In genomic region chr8:110754713-110755112, GRCm38 (mm10) we compare ENCODE assay signal across 13 mouse cellular contexts. TPM values are rescaled to one million over a fixed set of nuclear protein-coding genes. Genes with fewer than 3 reads are reported as not detected.
DNase-seq lines count a peak whose midpoint lies in the region; TF ChIP-seq lines count a peak whose summit lies in the region.
"Had no signal": no experiment of that assay in that cellular context is flagged by ENCODE, and none has a peak within 500 bp of the region (broad histone marks: within the 10 kb centered on the region; RNA-seq: fewer than 3 reads in every experiment).

No protein-coding gene starts in this region.

- no peak for TF ChIP-seq RAD21 in MEL (IDR thresholded peaks at IDR 0.05; ENCODE audit: low read depth, low read length)

- H3K4me3 ChIP-seq in layer of hippocampus, adult 2 months, result peak overlapping the region; percentile 54
- H3K4me3 ChIP-seq in MEL (ENCODE audit: control insufficient read depth in 1 of 2, insufficient read depth in 1 of 2, low read depth in 2 of 2, low read length in 2 of 2), result peak overlapping the region; percentile 18; a peak in 3 of 4 replicates
- H3K4me3 ChIP-seq: liver, embryonic 12.5 days; midbrain, embryonic 12.5 days had no signal

- H3K79me2 ChIP-seq in MEL (ENCODE audit: control insufficient read depth, insufficient read depth, low read length, poor library complexity), result no peaks in the 10 kb centered on the region; the same call in 1 of the 2 replicates

- intact Hi-C loops in left cerebral cortex, postnatal 25 days (cut with DNase I), result loop anchor here (5.0 kb wide), 2 partner anchors 53 to 83 kb away; partner anchors contain the start of gene Il34

- no peak for TF ChIP-seq CTCF in layer of hippocampus, adult 2 months (conservative IDR thresholded peaks at IDR 0.05)
- no peak for TF ChIP-seq CTCF in MEL (IDR thresholded peaks at IDR 0.05 in 2 of 3, conservative IDR thresholded peaks at IDR 0.05 in 1 of 3; ENCODE audit: control insufficient read depth in 1 of 3, insufficient read depth in 1 of 3, low read depth in 2 of 3, low read length in 3 of 3, poor library complexity in 1 of 3, severe bottlenecking in 1 of 3)

- DNase-seq in frontal cortex, adult 2 months (ENCODE audit: extremely low spot score in 1 of 2, low spot score in 1 of 2), result peak; percentile 69 to 71
- DNase-seq in frontal cortex, postnatal 14 days (ENCODE audit: low spot score in 2 of 2), result no peak
- no peak for DNase-seq in layer of hippocampus, adult 2 months (ENCODE audit: low spot score in 2 of 2)
- DNase-seq in layer of hippocampus, adult 18-20 months (ENCODE audit: low spot score in 2 of 2), result no peak
- DNase-seq in MEL (ENCODE audit: low read depth, low spot score), result peak; percentile 83
- DNase-seq in left cerebral cortex, postnatal 25 days (ENCODE audit: low spot score in 2 of 2), result peak; percentile 63 to 68
- no peak for DNase-seq in c-Kit-positive CD71-positive TER-119-positive erythroid progenitor cells, embryonic 14.5 days (ENCODE audit: low spot score)
- DNase-seq in retina, embryonic 14.5 days (ENCODE audit: low spot score), result no peak
- DNase-seq: B cell, adult 2 months; forebrain, postnatal 0 days; heart, postnatal 10 days had no signal

- no peaks in the 10 kb centered on the region for H3K9me3 ChIP-seq in MEL (replicated peaks; ENCODE audit: insufficient read depth, low read length)
- H3K9me3 ChIP-seq: liver, embryonic 12.5 days; midbrain, embryonic 12.5 days had no signal

- peak overlapping the region; percentile 70 for H3K9ac ChIP-seq in MEL (ENCODE audit: control insufficient read depth, low read depth, low read length, poor library complexity, severe bottlenecking)
- H3K9ac ChIP-seq: forebrain, postnatal 0 days; liver, embryonic 12.5 days; midbrain, embryonic 12.5 days had no signal

- H3K27me3 ChIP-seq in MEL (ENCODE audit: control insufficient read depth in 1 of 2, insufficient read depth in 2 of 2, low read length in 2 of 2), result no peaks in the 10 kb centered on the region
- H3K27me3 ChIP-seq: midbrain, embryonic 12.5 days had no signal

- H3K27ac ChIP-seq in layer of hippocampus, adult 2 months, result peak overlapping the region; percentile 90
- H3K27ac ChIP-seq in MEL (ENCODE audit: control insufficient read depth, low read depth, low read length), result peak overlapping the region; percentile 38; the same call in 1 of the 2 replicates
- H3K27ac ChIP-seq: liver, embryonic 12.5 days; midbrain, embryonic 12.5 days had no signal

- peaks cover 0 to 7% of the 10 kb centered on the region in 2 experiments; a peak in 2 of 4 replicates for H3K36me3 ChIP-seq in MEL (ENCODE audit: control insufficient read depth in 1 of 2, insufficient read depth in 2 of 2, low read length in 2 of 2)
- H3K36me3 ChIP-seq: liver, embryonic 12.5 days; midbrain, embryonic 12.5 days had no signal

- peak; percentile 25 to 69; a peak in 2 of 4 replicates for TF ChIP-seq POLR2A in MEL (IDR thresholded peaks at IDR 0.05; ENCODE audit: control insufficient read depth in 1 of 2, insufficient read depth in 1 of 2, low read depth in 1 of 2, low read length in 2 of 2, poor library complexity in 1 of 2)

- H3K4me1 ChIP-seq in MEL (ENCODE audit: control insufficient read depth in 1 of 2, insufficient read depth in 2 of 2, low read length in 2 of 2), result peaks cover 0 to 29% of the 10 kb centered on the region in 2 experiments; a peak in 3 of 4 replicates
- H3K4me1 ChIP-seq: liver, embryonic 12.5 days; midbrain, embryonic 12.5 days had no signal

- TF ChIP-seq EP300 in MEL (IDR thresholded peaks at IDR 0.05; ENCODE audit: low read depth in 1 of 2, low read length in 2 of 2), result no peak

TF ChIP-seq in MEL, 35 proteins besides CTCF, POLR2A, EP300 and RAD21:
- TF ChIP-seq RCOR1 (IDR thresholded peaks at IDR 0.05; ENCODE audit: low read depth, low read length), result no peak
- TF ChIP-seq SIN3A (IDR thresholded peaks at IDR 0.05; ENCODE audit: low read length), result peak; percentile 35; the same call in 1 of the 2 replicates
- no peak for TF ChIP-seq GATA1 (IDR thresholded peaks at IDR 0.05; ENCODE audit: low read depth, low read length)
- TF ChIP-seq TAL1 (IDR thresholded peaks at IDR 0.05; ENCODE audit: low read length), result no peak
- TF ChIP-seq ZC3H11A (IDR thresholded peaks at IDR 0.05; ENCODE audit: low read depth, low read length), result no peak
- no peak for TF ChIP-seq USF1 (IDR thresholded peaks at IDR 0.05; ENCODE audit: low read depth, low read length)
- TF ChIP-seq MXI1 (IDR thresholded peaks at IDR 0.05; ENCODE audit: low read depth, low read length), result no peak; the same call in 1 of the 2 replicates
- TF ChIP-seq TBP (IDR thresholded peaks at IDR 0.05; ENCODE audit: low read depth, low read length), result 0 out of 2 replicates have a peak, but pooled peaks have one; percentile 33
- no peak for TF ChIP-seq TCF12 (IDR thresholded peaks at IDR 0.05; ENCODE audit: low read depth, low read length)
- no peak for TF ChIP-seq ETS1 (IDR thresholded peaks at IDR 0.05; ENCODE audit: low read depth, low read length)
- TF ChIP-seq MYB (IDR thresholded peaks at IDR 0.05; ENCODE audit: low read depth, low read length), result no peak
- TF ChIP-seq MAX (IDR thresholded peaks at IDR 0.05; ENCODE audit: low read length), result peak; percentile 69
- no peak for TF ChIP-seq NRF1 (IDR thresholded peaks at IDR 0.05; ENCODE audit: insufficient read depth, low read depth, low read length, poor library complexity, severe bottlenecking)
- no peak for TF ChIP-seq GABPA (IDR thresholded peaks at IDR 0.05; ENCODE audit: low read depth, low read length)
- no peak for TF ChIP-seq E2F4 (IDR thresholded peaks at IDR 0.05; ENCODE audit: borderline replicate concordance, low read depth, low read length)
- peak; percentile 33; the same call in 1 of the 2 replicates for TF ChIP-seq MAZ (IDR thresholded peaks at IDR 0.05; ENCODE audit: low read depth, low read length)
- no peak for TF ChIP-seq MEF2A (IDR thresholded peaks at IDR 0.05; ENCODE audit: extremely low read depth, insufficient replicate concordance, low read depth, low read length, poor library complexity, severe bottlenecking)
- TF ChIP-seq KAT2A (conservative IDR thresholded peaks at IDR 0.05; ENCODE audit: low read depth, low read length), result no peak
- no peak for TF ChIP-seq SMC3 (IDR thresholded peaks at IDR 0.05; ENCODE audit: low read depth, low read length)
- TF ChIP-seq CHD1 (IDR thresholded peaks at IDR 0.05; ENCODE audit: low read depth, low read length), result no peak
- no peak for TF ChIP-seq POLR2AphosphoS5 (IDR thresholded peaks at IDR 0.05; ENCODE audit: borderline replicate concordance, low read depth, low read length)
- no peak for TF ChIP-seq BHLHE40 (IDR thresholded peaks at IDR 0.05; ENCODE audit: borderline replicate concordance, low read depth, low read length)
- TF ChIP-seq NELFE (IDR thresholded peaks at IDR 0.05; ENCODE audit: low read depth, low read length), result peak; percentile 59
- no peak for TF ChIP-seq ELF1 (IDR thresholded peaks at IDR 0.05; ENCODE audit: low read depth, low read length)
- no peak for TF ChIP-seq ZMIZ1 (IDR thresholded peaks at IDR 0.05; ENCODE audit: low read depth, low read length)
- TF ChIP-seq MYC (IDR thresholded peaks at IDR 0.05; ENCODE audit: low read depth, low read length), result peak; percentile 78; the same call in 1 of the 2 replicates
- TF ChIP-seq UBTF (IDR thresholded peaks at IDR 0.05; ENCODE audit: borderline replicate concordance, insufficient read depth, low read depth, low read length), result no peak
- TF ChIP-seq USF2 (IDR thresholded peaks at IDR 0.05; ENCODE audit: borderline replicate concordance in 1 of 2, insufficient read depth in 1 of 2, low read depth in 1 of 2, low read length in 2 of 2), result no peak
- TF ChIP-seq HCFC1 (IDR thresholded peaks at IDR 0.05; ENCODE audit: low read depth, low read length), result peak; percentile 39; the same call in 1 of the 2 replicates
- no peak for TF ChIP-seq ZNF384 (IDR thresholded peaks at IDR 0.05; ENCODE audit: low read depth, low read length)
- no peak for TF ChIP-seq CHD2 (IDR thresholded peaks at IDR 0.05; ENCODE audit: low read length)
- 0 out of 2 replicates have a peak, but pooled peaks have one; percentile 55 for TF ChIP-seq POLR2AphosphoS2 (IDR thresholded peaks at IDR 0.05; ENCODE audit: low read length)
- no peak for TF ChIP-seq MAFK (IDR thresholded peaks at IDR 0.05; ENCODE audit: borderline replicate concordance, low read depth, low read length)
- TF ChIP-seq JUND (IDR thresholded peaks at IDR 0.05; ENCODE audit: low read depth, low read length), result no peak
- no peak for TF ChIP-seq ZKSCAN1 (IDR thresholded peaks at IDR 0.05; ENCODE audit: low read depth, low read length)
TF ChIP-seq in MEL: peak in this region for 8.

RNA-seq across cellular contexts. Expression of gene Mtss1l, which starts 33.4 kb away (rescaled TPM):
- polyA plus RNA-seq in frontal cortex, adult 2 months (2012; rRNA removed), result 202 and 212 TPM in 2 replicates
- 100 to 1,000 TPM; 210 TPM for total RNA-seq in layer of hippocampus, adult 2 months (2021)
- 100 to 1,000 TPM; 213 to 214 TPM for total RNA-seq in layer of hippocampus, adult 18-20 months (2021)
- 0.62 and 1.2 TPM in 2 replicates for total RNA-seq in MEL (2012; rRNA removed)
- 1 to 10 TPM in 1 of 2 experiments, not detected in 1; 4.3 TPM for polyA plus RNA-seq in MEL (2012; ENCODE audit: insufficient read depth in 1 of 2, insufficient read length in 2 of 2, low read depth in 1 of 2, low replicate concordance in 2 of 2, missing spikeins in 1 of 2)
- 100 to 1,000 TPM; 195 to 204 TPM for total RNA-seq in left cerebral cortex, postnatal 25 days (2021)

RNA-seq across cellular contexts. Expression of gene Il34, which starts 51.0 kb away (rescaled TPM):
- 110 and 119 TPM in 2 replicates for polyA plus RNA-seq in frontal cortex, adult 2 months (2012; rRNA removed)
- 10 to 100 TPM; 64.7 to 71.5 TPM for total RNA-seq in layer of hippocampus, adult 2 months (2021)
- 10 to 100 TPM; 71.0 to 72.6 TPM for total RNA-seq in layer of hippocampus, adult 18-20 months (2021)
- 0.12 and 0.26 TPM in 2 replicates for total RNA-seq in MEL (2012; rRNA removed)
- polyA plus RNA-seq in MEL (2012; ENCODE audit: insufficient read depth in 1 of 2, insufficient read length in 2 of 2, low read depth in 1 of 2, low replicate concordance in 2 of 2, missing spikeins in 1 of 2), result under 1 TPM in 1 of 2 experiments, not detected in 1; 0.18 TPM
- total RNA-seq in left cerebral cortex, postnatal 25 days (2021), result 100 to 1,000 TPM; 110 to 121 TPM
- polyA plus RNA-seq: liver, embryonic 12.5 days had no signal

Comparison
In these comparisons a context has a peak if more than half of its experiments do, and no peak if none do; other contexts are left out.
1. DNase-seq: peak in frontal cortex, adult 2 months (2 of 2), MEL (single experiment) and left cerebral cortex, postnatal 25 days (2 of 2); none in frontal cortex, postnatal 14 days (0 of 2), layer of hippocampus, adult 2 months (0 of 2), layer of hippocampus, adult 18-20 months (0 of 2), c-Kit-positive CD71-positive TER-119-positive erythroid progenitor cells, embryonic 14.5 days (single experiment) and retina, embryonic 14.5 days (single experiment).
2. RNA of gene Mtss1l, which starts 33.4 kb away (total RNA-seq): 213 to 214 TPM in layer of hippocampus, adult 18-20 months, 210 TPM in layer of hippocampus, adult 2 months and 195 to 204 TPM in left cerebral cortex, postnatal 25 days; 0.62 to 1.2 TPM in MEL; every median in the first group is over 10 times any median in the second.
3. RNA of gene Il34, which starts 51.0 kb away (total RNA-seq): 110 to 121 TPM in left cerebral cortex, postnatal 25 days, 71.0 to 72.6 TPM in layer of hippocampus, adult 18-20 months and 64.7 to 71.5 TPM in layer of hippocampus, adult 2 months; 0.12 to 0.26 TPM in MEL; every median in the first group is over 10 times any median in the second.